Mouse (Mus musculus) midbrain, embryonic 16.5 days (tissue): ENCODE measurements around the gene Lrrc23. TPM values are rescaled to one million over a fixed set of nuclear protein-coding genes. Genes with fewer than 3 reads are reported as not detected.

Source experiments
- polyA plus RNA-seq: library from polyadenylated mRNA; unstranded; fragments of >200 nt; fragmentation: Nextera tagmentation; extraction: Ambion mirVana; gene quantifications from 2 replicates; pipeline ENCODE4 v1.2.1, GENCODE M21; 2015

The Lrrc23 gene
- polyA plus RNA-seq, 1 experiment from 2014 or later, result 5.7 TPM

Other genes starting within 250 kb of the Lrrc23 start
- 0.73 and 0.89 TPM in 2 replicates for gene C1s1, start 237.4 kb downstream of the Lrrc23 start, polyA plus RNA-seq
- not detected in 2 replicates for gene C1rb, start 209.4 kb downstream of the Lrrc23 start, polyA plus RNA-seq
- gene C1s2, start 143.6 kb downstream of the Lrrc23 start, polyA plus RNA-seq, result 0.21 and 0.26 TPM in 2 replicates
- gene Lpcat3, start 116.7 kb downstream of the Lrrc23 start, polyA plus RNA-seq, result 40.5 and 43.8 TPM in 2 replicates
- gene Emg1, start 67.5 kb downstream of the Lrrc23 start, polyA plus RNA-seq, result 95.3 and 101 TPM in 2 replicates
- gene Phb2, start 67.4 kb downstream of the Lrrc23 start, polyA plus RNA-seq, result 240 and 245 TPM in 2 replicates
- gene Ptpn6, start 41.0 kb downstream of the Lrrc23 start, polyA plus RNA-seq, result 2.4 and 4.0 TPM in 2 replicates
- 665 and 679 TPM in 2 replicates for gene Grcc10, start 38.4 kb downstream of the Lrrc23 start, polyA plus RNA-seq
- gene Gm45234, start 23.7 kb downstream of the Lrrc23 start, polyA plus RNA-seq, result not detected in 2 replicates
- gene Atn1, start 23.2 kb downstream of the Lrrc23 start, polyA plus RNA-seq, result 28.9 and 29.3 TPM in 2 replicates
- 94.4 and 138 TPM in 2 replicates for gene Eno2, start 10.1 kb downstream of the Lrrc23 start, polyA plus RNA-seq
- gene Spsb2, start 28.9 kb upstream of the Lrrc23 start, polyA plus RNA-seq, result 9.6 and 10.1 TPM in 2 replicates
- 415 and 461 TPM in 2 replicates for gene Tpi1, start 34.6 kb upstream of the Lrrc23 start, polyA plus RNA-seq
- 220 and 223 TPM in 2 replicates for gene Usp5, start 49.8 kb upstream of the Lrrc23 start, polyA plus RNA-seq
- 18.2 and 19.5 TPM in 2 replicates for gene Cdca3, start 49.8 kb upstream of the Lrrc23 start, polyA plus RNA-seq
- 2.3 and 2.4 TPM in 2 replicates for gene Gnb3, start 60.5 kb upstream of the Lrrc23 start, polyA plus RNA-seq
- gene P3h3, start 78.0 kb upstream of the Lrrc23 start, polyA plus RNA-seq, result 13.4 and 15.4 TPM in 2 replicates
- 36.6 and 40.0 TPM in 2 replicates for gene Gpr162, start 84.3 kb upstream of the Lrrc23 start, polyA plus RNA-seq
- gene Cd4, start 108.5 kb upstream of the Lrrc23 start, polyA plus RNA-seq, result 0.11 TPM in 1 of 2 replicates, not detected in the other
- gene Lag3, start 132.0 kb upstream of the Lrrc23 start, polyA plus RNA-seq, result 2.5 and 3.9 TPM in 2 replicates
- gene Ptms, start 140.4 kb upstream of the Lrrc23 start, polyA plus RNA-seq, result 700 and 743 TPM in 2 replicates
- 543 and 556 TPM in 2 replicates for gene Mlf2, start 151.7 kb upstream of the Lrrc23 start, polyA plus RNA-seq
- gene Cops7a, start 185.8 kb upstream of the Lrrc23 start, polyA plus RNA-seq, result 87.6 and 94.0 TPM in 2 replicates
- 69.1 and 87.1 TPM in 2 replicates for gene Pianp, start 217.0 kb upstream of the Lrrc23 start, polyA plus RNA-seq
- gene Zfp384, start 229.4 kb upstream of the Lrrc23 start, polyA plus RNA-seq, result 11.2 and 14.2 TPM in 2 replicates